Mouse (Mus musculus) frontal cortex, postnatal 25 days (tissue): ENCODE results near the gene Acer1.

Experiments used
- DNase-seq, 2 experiments: peaks; one replicate each; pipeline ENCODE4 v3.0.0; 2022; ENCODE audit warnings: low spot score in 2 of 2

The Acer1 gene

DNA sequence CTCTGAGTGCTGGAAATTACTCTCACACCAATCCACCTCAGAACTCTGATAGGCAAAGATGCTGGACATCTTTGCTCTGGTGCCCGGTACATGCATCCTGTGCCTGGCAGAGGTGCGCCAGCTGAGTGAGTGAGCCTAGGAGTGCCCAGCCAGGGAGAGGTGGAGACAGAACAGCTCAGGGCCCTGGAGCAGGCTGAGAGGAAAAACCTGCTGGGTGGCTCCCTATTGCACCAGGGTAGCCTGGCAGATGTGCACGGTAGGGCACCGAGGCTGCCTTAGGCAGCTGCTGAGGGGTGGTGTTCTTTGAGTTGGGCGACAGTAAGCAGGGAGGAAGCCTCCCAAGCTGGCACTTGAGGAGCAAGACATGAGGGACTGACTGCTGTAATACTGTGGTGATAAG lies at the start of gene Acer1:
Gene Acer1, minus strand, starts transcription at position 114 of the 400 bp plus-strand sequence.
- DNase-seq: no peak

DNA sequence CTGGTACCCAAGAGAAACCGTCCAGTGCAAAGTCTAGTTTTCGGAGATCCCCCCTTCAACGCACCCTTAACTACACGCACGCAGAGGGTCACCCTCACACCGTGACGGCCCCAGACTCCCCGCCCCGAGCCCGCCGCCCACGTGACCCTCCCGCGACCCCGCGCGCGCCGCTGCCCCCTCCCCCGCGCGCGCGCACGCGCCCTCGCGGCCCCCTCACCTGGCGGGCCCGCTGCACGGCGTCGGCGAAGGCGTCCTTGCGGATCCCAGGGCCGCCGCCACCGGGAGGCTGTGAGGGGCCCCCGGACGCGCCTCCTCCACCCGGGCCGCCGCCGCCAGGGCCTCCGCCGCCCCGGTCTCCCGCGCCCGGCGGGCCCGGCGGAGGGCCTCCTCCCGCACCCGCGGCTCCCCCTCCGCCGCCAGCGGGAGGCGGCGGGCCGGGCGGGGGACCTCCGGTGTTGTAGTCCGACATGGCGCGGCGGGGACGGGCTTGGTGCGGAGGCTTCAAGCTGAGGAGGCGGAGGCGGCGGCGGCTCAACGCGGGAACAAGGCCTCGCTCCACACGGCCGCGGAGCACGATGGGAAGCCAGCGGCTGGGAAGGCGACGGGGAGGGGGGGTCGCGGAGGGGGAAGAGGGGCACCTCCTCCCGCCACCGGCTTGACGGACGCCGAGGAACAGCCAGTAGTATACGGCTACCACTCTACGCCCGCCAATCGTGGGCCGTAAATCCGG lies 49.2 kb upstream of the Acer1 start, which contains the start of gene Khsrp:
Gene Khsrp, minus strand, starts transcription at position 592 of the 730 bp plus-strand sequence.
- DNase-seq: no peak

DNA sequence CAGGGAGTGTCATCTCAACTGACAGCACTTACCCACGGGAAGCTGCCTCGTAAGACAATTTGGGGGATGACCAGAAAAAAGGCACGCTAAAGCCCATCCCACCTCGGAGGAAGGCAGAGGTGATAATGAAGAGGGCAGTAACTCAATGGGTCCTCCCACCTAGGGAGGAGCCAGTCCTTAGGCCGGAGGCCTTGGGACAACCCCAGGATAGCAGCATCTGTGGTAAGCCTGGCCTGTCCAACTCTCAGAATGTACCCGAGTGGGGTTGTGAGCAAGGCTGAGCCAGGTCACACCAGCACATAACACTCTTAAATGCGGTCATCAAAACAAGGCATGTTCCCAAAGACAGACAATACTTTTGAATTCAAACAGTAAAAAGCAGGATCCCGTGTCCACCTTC lies 47.8 kb upstream of the Acer1 start:
- no peak for DNase-seq

DNA sequence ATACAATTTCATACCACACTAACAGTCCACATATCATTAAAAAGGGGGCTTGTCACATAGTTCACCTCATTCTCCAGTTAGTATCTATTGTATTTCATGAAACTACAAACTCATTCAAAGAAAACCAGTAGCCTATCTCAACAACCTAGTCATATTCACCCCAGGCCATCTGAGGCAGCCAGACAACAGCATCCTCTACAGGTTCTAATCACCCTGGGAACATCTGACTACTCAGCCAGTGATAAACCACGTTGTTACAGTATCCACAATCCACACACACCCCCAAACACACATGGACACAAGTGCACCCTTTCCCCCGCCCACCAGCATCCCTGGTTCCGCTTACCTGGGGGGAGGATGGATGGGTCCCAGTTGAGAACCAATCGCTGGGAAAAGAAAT lies 45.5 kb upstream of the Acer1 start:
- DNase-seq: no peak

DNA sequence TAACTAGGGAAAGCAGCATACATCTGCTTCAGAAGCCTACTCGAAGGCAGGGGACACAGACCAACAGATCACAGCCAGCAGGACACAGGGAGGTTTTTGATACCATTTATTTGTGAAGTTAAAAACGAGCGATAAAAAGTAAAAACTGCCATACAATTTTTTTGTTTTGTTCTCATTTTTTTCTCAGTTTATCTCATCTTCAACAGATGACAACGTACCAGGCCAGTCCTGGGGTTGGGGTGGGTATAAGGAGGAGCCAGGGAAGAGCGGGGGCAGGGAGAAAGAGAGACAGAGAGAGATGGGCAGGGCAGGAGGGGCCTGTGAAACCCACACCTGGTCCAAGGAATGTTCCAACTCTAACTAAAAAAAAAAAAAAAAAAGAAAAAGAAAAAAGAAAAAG lies 39.0 kb upstream of the Acer1 start:
- DNase-seq: no peak

DNA sequence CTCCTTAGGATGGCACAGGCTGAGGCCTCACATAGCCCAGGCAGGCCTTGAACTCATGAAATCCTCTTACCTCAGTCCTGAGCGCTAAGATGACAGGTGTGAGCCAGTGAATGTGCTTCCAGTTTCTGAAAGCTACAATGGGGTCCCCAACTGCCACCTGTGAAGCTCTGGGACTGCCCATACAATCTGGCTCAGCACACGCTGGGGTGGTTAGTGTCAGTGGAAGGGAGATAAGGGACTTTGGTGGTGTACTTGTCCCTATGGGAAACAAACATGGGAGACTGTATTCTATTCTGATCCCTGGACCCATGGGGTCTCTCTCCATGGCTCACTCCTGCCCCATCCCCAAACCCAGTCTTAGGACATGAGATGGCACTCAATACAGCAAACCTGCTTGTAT lies 37.8 kb upstream of the Acer1 start:
- DNase-seq: no peak

DNA sequence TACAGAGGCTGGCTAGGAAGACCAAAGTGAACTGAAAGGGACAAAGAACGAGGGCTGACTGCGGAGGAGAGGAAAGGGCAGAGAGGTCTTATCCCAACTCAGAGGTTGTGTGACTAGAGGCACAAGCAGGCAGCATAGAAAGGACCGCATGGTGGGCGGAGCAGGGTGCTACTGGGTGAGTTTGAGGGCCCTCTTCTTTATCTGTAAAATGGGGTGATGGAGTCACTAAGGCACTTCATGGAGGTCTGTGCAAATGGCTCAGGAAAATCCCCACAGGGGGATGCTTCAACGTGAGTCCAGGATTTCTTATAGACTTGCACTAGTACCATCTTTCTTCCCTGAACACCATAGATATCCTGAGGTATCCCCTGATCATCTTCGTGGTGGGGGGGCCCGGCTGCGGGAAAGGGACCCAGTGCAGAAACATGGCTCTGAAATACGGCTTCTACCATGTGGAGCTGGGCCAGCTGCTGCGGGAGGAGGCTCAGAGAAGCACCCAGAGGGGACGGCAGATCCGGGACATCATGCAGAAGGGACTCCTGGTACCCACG lies 30.4 kb upstream of the Acer1 start:
- DNase-seq: no peak

DNA sequence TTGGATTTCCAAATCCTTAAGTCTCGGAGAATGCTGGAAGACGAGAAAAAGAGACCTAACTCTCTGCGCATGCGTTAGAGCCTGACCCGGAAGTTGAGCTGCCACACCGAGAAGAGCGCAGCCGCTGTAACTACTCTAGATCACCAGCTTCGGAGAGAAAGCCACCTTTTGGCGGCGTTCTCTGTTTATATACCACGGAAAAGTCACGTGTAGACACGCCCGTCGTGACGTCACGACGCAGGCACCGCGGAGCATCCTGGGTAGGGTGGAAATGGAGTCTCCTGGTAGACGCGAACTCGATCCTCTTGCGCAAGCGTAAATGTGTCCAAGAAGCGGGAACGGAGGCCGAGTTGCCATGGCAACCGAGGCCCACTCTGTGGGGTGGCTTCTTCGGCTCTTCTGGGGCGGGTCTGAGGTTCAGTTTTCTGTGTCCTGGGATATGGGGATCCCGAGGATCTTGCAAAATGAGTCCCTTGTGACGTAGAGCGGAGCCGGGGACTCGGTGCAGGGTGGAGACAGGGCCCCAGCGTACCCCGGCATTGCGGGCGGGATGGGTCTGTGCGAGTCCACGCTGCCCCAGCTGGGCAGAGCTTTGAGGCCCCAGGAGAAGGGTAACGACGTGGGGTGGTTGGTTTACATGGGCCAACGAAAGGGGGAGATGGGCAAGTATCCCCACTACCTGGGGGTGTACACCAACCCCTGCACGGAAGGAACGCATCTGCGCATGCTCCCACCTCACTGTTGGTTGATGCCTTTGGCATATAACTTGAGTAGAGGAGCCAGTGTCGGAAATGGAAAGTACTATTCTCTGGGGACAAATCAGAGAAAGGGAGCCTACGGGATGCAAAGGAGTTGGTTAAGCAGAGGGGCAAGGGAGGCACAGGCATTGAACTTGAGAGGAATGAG lies 29.6 kb upstream of the Acer1 start, which contains the start of the genes Gtf2f1 and Gm17949:
Gene Gtf2f1, minus strand, starts transcription at position 53 of the 906 bp plus-strand sequence.
Gene Gm17949, plus strand, starts transcription at position 234 of the 906 bp plus-strand sequence.
- DNase-seq: peak; percentile 92 to 94

DNA sequence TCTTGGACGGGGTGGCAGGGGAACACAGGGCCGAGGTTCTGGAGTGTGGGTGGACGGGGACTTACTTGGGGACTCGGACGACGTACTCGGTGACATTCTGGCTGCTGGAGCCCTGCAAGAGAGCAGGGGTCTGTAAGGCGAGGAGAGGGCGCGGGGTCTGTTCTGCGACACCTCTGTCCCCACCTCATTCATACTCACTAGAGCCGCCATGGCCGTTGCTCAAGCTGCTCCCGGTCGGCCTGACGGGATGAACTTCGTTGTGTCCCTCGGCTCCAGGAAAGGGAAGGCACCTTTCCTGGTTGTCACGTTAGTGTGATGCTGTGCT lies 28.9 kb upstream of the Acer1 start:
- no peak for DNase-seq

DNA sequence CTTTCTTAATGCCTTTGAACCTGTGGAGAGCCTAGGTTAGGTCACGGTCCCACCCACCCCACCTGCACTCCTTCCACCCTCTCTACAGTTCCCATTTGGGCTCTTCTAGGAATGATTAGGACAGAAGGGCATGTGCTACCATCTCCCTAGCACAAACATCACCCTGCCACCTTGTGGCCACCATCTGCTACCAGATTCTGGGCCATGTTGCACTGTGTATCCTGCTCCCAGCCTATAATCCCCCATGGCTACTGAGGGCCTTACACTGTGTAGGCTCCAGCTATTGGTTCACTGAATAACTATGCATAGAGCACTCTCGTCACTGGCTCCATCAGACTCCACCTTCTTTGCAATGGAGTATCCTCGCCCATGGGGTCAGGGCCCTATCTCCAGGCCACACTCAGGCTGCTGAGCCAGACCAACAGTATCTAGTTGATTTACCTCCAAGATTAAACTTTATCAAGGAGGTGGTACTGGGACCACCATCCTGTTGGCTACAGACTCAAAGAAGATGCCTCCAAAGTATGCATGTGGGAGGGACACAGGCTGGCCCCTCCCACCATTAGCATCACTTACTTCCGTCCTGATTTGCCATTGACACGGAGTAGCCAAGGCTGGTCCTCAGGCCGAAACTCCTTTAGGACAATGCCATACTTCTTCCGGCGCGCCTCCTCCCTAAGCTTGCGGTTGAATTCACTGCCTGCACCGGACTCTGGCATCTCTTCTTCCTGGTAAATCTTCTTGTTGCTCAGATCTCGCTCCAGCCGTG lies 25.4 kb upstream of the Acer1 start:
- DNase-seq: no peak

DNA sequence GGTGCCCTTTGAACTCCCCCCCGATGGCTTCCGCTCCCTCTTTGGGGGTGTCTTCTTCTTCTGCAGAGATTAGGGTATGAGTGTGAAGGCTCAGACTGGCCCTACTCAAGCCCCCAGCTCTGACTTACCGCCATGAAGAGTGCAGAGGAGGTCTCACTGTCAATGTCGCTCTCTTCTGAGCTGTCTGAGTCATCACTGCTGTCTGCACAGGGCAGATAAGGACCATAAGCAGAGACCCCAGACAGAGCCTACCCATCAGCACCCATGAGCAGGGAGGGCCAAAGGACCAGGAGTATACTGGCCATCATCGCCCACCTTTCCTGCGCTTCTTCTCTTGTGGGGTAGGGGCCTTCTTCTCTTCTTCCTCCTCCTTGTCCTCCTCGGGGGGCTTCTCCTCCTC lies 22.1 kb upstream of the Acer1 start:
- DNase-seq: no peak

DNA sequence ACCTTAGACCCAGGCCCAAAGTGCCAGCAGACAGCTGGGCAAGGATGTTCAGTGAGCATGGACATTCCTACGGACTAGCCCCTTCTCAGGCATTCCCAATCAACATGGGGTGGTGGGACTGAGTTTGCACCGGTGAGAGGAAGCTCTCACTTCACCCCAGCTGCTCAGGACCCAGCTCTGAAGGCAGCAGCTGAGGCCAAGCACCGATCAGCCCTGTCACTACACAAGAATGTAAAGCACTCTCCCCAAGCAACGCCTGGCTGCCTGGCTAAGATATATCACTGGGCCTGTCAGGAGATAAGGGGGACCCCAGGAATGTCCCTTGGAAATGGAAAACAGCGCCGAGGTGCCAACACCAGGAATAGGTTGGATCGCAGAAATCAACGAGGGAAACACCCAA lies 19.3 kb upstream of the Acer1 start:
- DNase-seq: no peak

DNA sequence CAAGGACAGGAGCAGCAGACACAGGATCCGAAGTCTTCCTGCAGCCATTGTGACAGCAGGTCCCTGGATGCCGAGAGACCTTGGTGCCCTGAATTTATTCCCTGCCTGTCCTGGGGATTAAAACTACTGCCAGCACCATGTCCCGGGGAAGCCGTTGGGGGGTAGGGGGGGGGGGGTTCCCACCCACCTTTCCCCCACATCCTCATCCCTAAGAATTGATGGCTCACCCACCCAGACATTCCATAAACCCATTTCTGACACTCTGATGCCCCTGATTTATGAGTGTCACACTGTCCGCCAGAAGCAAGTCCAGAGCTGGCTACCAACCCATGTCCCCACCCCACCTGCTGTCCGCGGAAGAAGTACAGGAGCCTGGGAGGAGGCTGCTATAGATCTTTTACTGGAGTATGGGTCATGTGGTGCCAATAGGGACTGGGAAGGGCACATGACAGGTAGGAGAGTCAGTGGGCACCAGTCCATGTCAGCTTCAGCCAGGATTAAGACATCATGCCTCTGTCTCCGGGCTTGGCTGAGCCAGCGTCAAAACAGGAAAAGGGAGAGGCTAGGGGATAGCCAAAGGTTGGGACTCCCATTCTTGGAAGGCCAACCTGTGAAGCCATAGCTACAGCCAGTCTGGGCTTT lies 18.2 kb upstream of the Acer1 start, which contains the start of gene Pspn:
Gene Pspn, minus strand, starts transcription at position 51 of the 642 bp plus-strand sequence.
- DNase-seq: no peak

DNA sequence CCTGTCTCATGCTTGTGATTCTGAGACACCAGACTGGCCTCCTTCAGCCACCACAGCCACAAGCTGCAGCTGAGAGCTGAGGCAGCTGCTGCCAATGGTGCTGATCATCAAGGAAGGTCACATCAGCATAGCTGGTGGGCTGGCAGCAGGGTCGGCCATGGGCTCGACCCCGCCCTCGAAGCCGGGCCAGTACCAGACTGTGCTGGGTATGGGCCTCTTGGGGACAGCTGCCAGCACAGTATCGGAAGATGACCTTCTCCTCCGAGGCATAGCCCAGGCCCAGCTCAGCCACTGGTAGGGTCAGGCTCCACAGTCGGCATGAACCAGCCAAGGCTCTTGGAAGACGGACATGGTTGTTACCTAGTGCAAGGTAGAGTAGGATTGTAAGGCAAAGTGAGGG lies 17.5 kb upstream of the Acer1 start:
- no peak for DNase-seq

DNA sequence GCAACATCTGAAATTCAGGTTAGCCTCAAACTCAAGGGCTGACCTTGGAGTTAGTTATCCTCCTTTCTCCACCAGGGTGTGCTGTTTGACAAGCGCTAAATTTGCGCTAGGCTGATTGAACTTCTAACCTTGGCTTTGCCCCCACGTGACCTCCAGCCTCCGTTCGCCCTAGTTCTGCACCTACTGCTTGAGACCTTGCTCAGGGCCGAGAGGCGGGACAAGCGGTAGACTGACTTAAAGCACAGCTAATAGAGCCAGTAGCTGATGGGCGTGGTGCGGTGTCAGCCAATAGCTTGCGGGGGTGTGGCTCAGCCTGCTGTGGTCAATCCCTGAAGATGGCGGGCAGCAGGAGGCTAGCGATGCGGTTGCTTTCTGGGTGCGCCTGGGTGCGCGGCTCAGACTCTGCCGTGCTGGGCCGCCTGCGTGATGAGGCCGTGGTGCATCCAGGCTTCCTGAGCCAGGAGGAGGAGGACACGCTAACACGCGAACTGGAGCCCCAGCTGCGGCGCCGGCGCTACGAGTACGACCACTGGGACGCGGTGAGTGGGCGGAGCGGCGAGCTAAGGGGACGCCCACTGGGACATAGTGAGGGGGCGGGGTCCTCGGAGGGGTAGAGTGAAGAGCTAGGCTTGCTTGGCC lies 15.2 kb upstream of the Acer1 start, which contains the start of gene Alkbh7:
Gene Alkbh7, plus strand, starts transcription at position 311 of the 639 bp plus-strand sequence.
- peak; percentile 80 to 91 for DNase-seq

DNA sequence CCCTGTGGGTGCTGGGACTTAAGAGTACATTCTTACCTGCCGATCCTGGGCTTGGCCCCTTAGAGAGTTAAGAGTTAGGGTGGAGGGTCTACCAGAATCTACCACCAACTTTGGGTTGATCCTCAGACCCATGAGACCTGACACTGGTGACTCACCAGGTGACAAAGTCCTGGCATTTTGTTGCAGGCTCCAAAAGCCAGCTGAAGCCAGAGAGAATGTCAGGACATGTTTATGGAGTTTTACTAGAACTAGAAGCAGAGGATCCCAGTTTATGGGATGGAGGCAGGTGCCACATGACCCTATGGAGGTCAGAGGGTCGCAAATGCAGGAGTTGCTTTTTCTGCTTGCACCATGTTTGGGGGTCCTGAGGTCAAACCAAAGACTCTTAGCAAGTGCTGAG lies 14.6 kb upstream of the Acer1 start:
- DNase-seq: no peak

DNA sequence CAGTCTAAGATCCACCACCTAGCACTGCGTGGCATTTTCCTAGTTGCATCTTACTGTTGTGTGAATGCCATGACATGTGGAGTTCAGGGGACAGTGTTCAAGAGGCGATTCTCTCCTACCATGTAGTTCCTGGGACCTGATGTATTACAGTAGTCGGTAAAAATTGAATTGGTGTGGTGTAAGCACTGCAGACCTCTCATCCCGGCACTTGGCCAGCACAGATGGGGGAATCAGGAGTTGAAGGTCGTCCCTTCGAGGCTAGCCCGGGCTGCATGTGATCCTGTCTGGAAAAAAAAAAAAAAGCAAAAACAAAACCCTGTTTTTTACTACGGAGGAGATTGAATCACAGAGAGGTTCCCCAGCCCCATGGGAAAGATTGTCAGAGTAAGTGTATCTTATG lies 13.1 kb upstream of the Acer1 start:
- DNase-seq: no peak

DNA sequence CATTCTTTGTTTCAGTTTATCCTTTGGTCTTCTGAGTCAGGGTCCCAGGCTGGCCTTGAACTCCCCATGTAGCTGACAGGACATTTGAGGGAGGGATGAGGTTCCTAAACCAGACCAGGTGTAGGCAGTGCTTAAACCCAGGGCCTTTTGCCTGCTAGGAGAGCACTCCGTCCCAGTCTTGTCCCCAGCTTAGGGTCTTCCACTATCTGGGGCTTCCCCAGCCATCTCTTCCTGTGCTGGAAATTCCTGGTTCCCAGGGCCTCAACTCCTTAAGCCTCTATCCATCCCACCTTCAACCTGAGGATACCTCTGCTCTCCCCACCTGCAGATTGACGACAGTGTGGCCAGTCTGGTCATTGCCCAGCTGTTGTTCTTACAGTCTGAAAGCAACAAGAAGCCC lies 9.0 kb upstream of the Acer1 start:
- DNase-seq: peak in 1 of 2 experiments; percentile 6

DNA sequence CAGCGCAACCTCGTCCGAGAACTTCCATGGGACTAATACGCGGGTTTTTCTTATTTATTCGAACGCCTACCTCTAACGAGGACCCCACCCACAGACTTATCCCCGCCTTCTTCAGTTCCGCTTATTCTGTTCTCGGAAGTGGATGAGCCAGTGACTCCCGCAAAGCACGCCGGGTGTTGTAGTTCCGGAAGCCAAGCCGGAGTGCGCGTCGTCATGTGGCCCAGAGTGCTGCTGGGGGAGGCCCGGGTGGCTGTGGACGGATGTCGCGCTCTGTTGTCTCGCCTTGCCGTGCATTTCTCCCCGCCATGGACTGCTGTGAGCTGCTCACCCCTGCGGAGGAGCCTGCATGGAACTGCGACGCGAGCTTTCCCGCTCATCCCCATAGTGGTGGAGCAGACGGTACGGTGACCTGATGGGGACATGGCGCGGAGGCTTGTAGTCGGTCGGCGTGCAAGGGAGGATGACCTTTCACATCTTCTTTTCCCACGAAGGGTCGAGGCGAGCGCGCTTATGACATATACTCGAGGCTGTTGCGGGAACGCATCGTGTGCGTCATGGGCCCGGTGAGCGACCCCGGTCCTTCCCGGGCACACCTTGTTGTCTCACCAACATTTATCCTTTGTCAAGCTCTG lies 8.3 kb upstream of the Acer1 start, which contains the start of gene Clpp:
Gene Clpp, plus strand, starts transcription at position 191 of the 632 bp plus-strand sequence.
- peak; percentile 86 to 91 for DNase-seq
